Mouse (Mus musculus) bone marrow, adult 2 months (tissue): Measurements from ENCODE around the gene Fbxo9.

Source experiments
- CTCF ChIP-seq: fragments of 200-500 bp; IDR thresholded peaks from 2 replicates; pipeline ENCODE4 v1.5.1; 2011; ENCODE audit warnings: low read length, control low read depth; ENCODE audit not compliant: control insufficient read depth, insufficient read depth
- POLR2A ChIP-seq: fragments of 200-500 bp; IDR thresholded peaks from 2 replicates; pipeline ENCODE4 v1.6.1; 2011; ENCODE audit warnings: low read depth, mild to moderate bottlenecking, control low read depth, low read length, borderline replicate concordance; ENCODE audit not compliant: control insufficient read depth

DNA sequence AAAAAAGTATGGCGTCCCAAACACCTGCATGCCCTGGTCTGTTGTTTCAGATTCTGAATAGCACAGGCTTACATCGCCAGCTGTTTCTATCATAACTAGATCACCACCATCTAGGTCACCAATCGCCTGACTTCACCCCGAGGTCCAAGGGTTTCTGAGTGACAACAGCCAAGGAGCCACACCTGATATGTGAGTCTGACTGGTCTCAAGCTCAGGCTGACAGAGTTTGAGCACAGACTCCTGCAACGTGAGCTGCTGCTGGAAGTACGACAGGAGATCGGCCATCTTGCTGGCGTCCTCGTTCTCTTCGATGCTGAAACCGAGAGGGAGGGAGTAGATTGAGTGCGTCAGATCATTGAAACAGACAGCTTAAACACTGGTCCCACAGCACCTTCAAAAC is 13.2 kb downstream of the Fbxo9 start:
- TF ChIP-seq POLR2A (no peak), CTCF (no peak)
